Mouse (Mus musculus): ENCODE data around the gene Pxmp4. TPM values are rescaled to one million over a fixed set of nuclear protein-coding genes. Genes with fewer than 3 reads are reported as not detected.

The Pxmp4 gene
- polyA plus RNA-seq, 1 experiment from 2014 or later, result 12.4 TPM

- peak overlapping the region; percentile 85 for H3K27ac ChIP-seq
- H3K4me3 ChIP-seq, result peak overlapping the region; percentile 62
- H3K9me3 ChIP-seq, result no peaks in the 10 kb centered on the region
- DNase-seq (ENCODE audit: extremely low spot score, low spot score), result peak; percentile 80
- 3% methylated on average over 45 of the region's 48 CpGs for WGBS
- peaks cover 36% of the 10 kb centered on the region for H3K4me1 ChIP-seq
- peaks cover 59% of the 10 kb centered on the region for H3K27me3 ChIP-seq (ENCODE audit: poor library complexity, severe bottlenecking)
- H3K36me3 ChIP-seq (replicated peaks), result 0 out of 2 replicates have a peak, but pooled peaks cover 3% of the 10 kb centered on the region
Observed at GRCm38 (mm10) chr2:154549127-154549885, 54.2 kb downstream of the Pxmp4 start.

GRCm38 (mm10) chr2:154548688-154549087 is 54.8 kb downstream of the Pxmp4 start:
- H3K27ac ChIP-seq, result 0 out of 2 replicates have a peak overlapping the region, but pooled peaks have one; percentile 40
- WGBS, result 31% methylated on average over 3 of the region's 3 CpGs
- H3K9me3 ChIP-seq, result no peaks in the 10 kb centered on the region
- 0 out of 2 replicates have a peak, but pooled peaks cover 3% of the 10 kb centered on the region for H3K36me3 ChIP-seq (replicated peaks)
- peaks cover 54% of the 10 kb centered on the region for H3K27me3 ChIP-seq (ENCODE audit: poor library complexity, severe bottlenecking)
- H3K4me3 ChIP-seq, result peak overlapping the region; percentile 62
- peak; percentile 47 for DNase-seq (ENCODE audit: extremely low spot score, low spot score)
- H3K4me1 ChIP-seq, result peaks cover 36% of the 10 kb centered on the region

- no peak for DNase-seq (ENCODE audit: extremely low spot score, low spot score)
- Histone ChIP-seq H3K27ac (no peak within 1 kb of the TSS), H3K9me3 (no peaks in the 10 kb centered on the region), H3K4me1 (peaks cover 22% of the 10 kb centered on the region), H3K27me3 (ENCODE audit: poor library complexity, severe bottlenecking) (peaks cover 35% of the 10 kb centered on the region), H3K36me3 (replicated peaks) (0 out of 2 replicates have a peak, but pooled peaks cover 3% of the 10 kb centered on the region), H3K4me3 (no peak within 1 kb of the TSS)
- 93% methylated on average over 10 of the region's 10 CpGs for WGBS
Observed at GRCm38 (mm10) chr2:154546711-154547110, 56.8 kb downstream of the Pxmp4 start, which contains the start of gene 1700003F12Rik. 1700003F12Rik (plus strand) TSS chr2:154547085.

GRCm38 (mm10) chr2:154543567-154544347 is 59.8 kb downstream of the Pxmp4 start:
- H3K27ac ChIP-seq, result no peak overlapping the region
- peaks cover 18% of the 10 kb centered on the region for H3K36me3 ChIP-seq (replicated peaks)
- peaks cover 5% of the 10 kb centered on the region for H3K27me3 ChIP-seq (ENCODE audit: poor library complexity, severe bottlenecking)
- DNase-seq (ENCODE audit: extremely low spot score, low spot score), result no peak
- 88% methylated on average over 9 of the region's 9 CpGs for WGBS
- peaks cover 10% of the 10 kb centered on the region for H3K4me1 ChIP-seq
- H3K4me3 ChIP-seq, result no peak overlapping the region
- H3K9me3 ChIP-seq, result no peaks in the 10 kb centered on the region; the same call in 1 of the 2 replicates

GRCm38 (mm10) chr2:154541630-154542029 is 61.9 kb downstream of the Pxmp4 start:
- no peak for DNase-seq (ENCODE audit: extremely low spot score, low spot score)
- WGBS, result 74% methylated on average over 2 of the region's 2 CpGs
- Histone ChIP-seq H3K9me3 (no peaks in the 10 kb centered on the region; the same call in 1 of the 2 replicates), H3K4me3 (no peak overlapping the region), H3K36me3 (replicated peaks) (peaks cover 38% of the 10 kb centered on the region), H3K4me1 (peaks cover 12% of the 10 kb centered on the region), H3K27ac (no peak overlapping the region), H3K27me3 (ENCODE audit: poor library complexity, severe bottlenecking) (no peaks in the 10 kb centered on the region)

GRCm38 (mm10) chr2:154539720-154540119 is 63.8 kb downstream of the Pxmp4 start:
- no peak for DNase-seq (ENCODE audit: extremely low spot score, low spot score)
- WGBS, result 79% methylated on average over 3 of the region's 3 CpGs

GRCm38 (mm10) chr2:154538710-154539109 is 64.8 kb downstream of the Pxmp4 start:
- Histone ChIP-seq H3K36me3 (replicated peaks) (peaks cover 63% of the 10 kb centered on the region), H3K4me3 (no peak overlapping the region), H3K27ac (no peak overlapping the region), H3K4me1 (peaks cover 12% of the 10 kb centered on the region), H3K9me3 (no peaks in the 10 kb centered on the region; the same call in 1 of the 2 replicates), H3K27me3 (ENCODE audit: poor library complexity, severe bottlenecking) (no peaks in the 10 kb centered on the region)
- 84% methylated on average over 3 of the region's 3 CpGs for WGBS
- no peak for DNase-seq (ENCODE audit: extremely low spot score, low spot score)

More at GRCm38 (mm10) chr2:154539720-154540119, 63.8 kb downstream of the Pxmp4 start:
- Histone ChIP-seq H3K36me3 (replicated peaks) (peaks cover 53% of the 10 kb centered on the region), H3K9me3 (no peaks in the 10 kb centered on the region; the same call in 1 of the 2 replicates), H3K4me1 (peaks cover 12% of the 10 kb centered on the region), H3K27ac (no peak overlapping the region), H3K27me3 (ENCODE audit: poor library complexity, severe bottlenecking) (no peaks in the 10 kb centered on the region), H3K4me3 (no peak overlapping the region)

- no peak overlapping the region for H3K27ac ChIP-seq
- H3K4me1 ChIP-seq, result peaks cover 12% of the 10 kb centered on the region
- WGBS, result 92% methylated on average over 2 of the region's 2 CpGs
- no peaks in the 10 kb centered on the region for H3K27me3 ChIP-seq (ENCODE audit: poor library complexity, severe bottlenecking)
- no peaks in the 10 kb centered on the region; the same call in 1 of the 2 replicates for H3K9me3 ChIP-seq
- no peak overlapping the region for H3K4me3 ChIP-seq
- peaks cover 67% of the 10 kb centered on the region for H3K36me3 ChIP-seq (replicated peaks)
- no peak for DNase-seq (ENCODE audit: extremely low spot score, low spot score)
Observed at GRCm38 (mm10) chr2:154538310-154538709, 65.2 kb downstream of the Pxmp4 start.

Other genes starting within 250 kb of the Pxmp4 start
- gene Cdk5rap1, start 230.7 kb downstream of the Pxmp4 start, polyA plus RNA-seq (2016; fragmentation: Nextera tagmentation; extraction: Ambion mirVana), result 13.0 and 14.9 TPM in 2 replicates
- gene Snta1, start 195.6 kb downstream of the Pxmp4 start, polyA plus RNA-seq (2016; fragmentation: Nextera tagmentation; extraction: Ambion mirVana), result 2.5 TPM in 2 replicates
- 57.4 and 59.3 TPM in 2 replicates for gene Cbfa2t2, start 167.2 kb downstream of the Pxmp4 start, polyA plus RNA-seq (2016; fragmentation: Nextera tagmentation; extraction: Ambion mirVana)
- 4.2 and 4.7 TPM in 2 replicates for gene 1700003F12Rik, start 56.6 kb downstream of the Pxmp4 start, polyA plus RNA-seq (2016; fragmentation: Nextera tagmentation; extraction: Ambion mirVana)
- gene Actl10, start 51.9 kb downstream of the Pxmp4 start, polyA plus RNA-seq (2016; fragmentation: Nextera tagmentation; extraction: Ambion mirVana), result 0.43 and 0.55 TPM in 2 replicates
- 3.6 and 3.9 TPM in 2 replicates for gene Necab3, start 44.8 kb downstream of the Pxmp4 start, polyA plus RNA-seq (2016; fragmentation: Nextera tagmentation; extraction: Ambion mirVana)
- 27.8 and 28.6 TPM in 2 replicates for gene E2f1, start 33.8 kb downstream of the Pxmp4 start, polyA plus RNA-seq (2016; fragmentation: Nextera tagmentation; extraction: Ambion mirVana)
- 0.93 and 1.2 TPM in 2 replicates for gene Zfp341, start 9.6 kb upstream of the Pxmp4 start, polyA plus RNA-seq (2016; fragmentation: Nextera tagmentation; extraction: Ambion mirVana)
- 0.34 and 0.53 TPM in 2 replicates for gene 4930519P11Rik, start 9.7 kb upstream of the Pxmp4 start, polyA plus RNA-seq (2016; fragmentation: Nextera tagmentation; extraction: Ambion mirVana)
- gene Chmp4b, start 48.0 kb upstream of the Pxmp4 start, polyA plus RNA-seq (2016; fragmentation: Nextera tagmentation; extraction: Ambion mirVana), result 12.9 and 13.4 TPM in 2 replicates
- not detected in 2 replicates for gene Gm14214, start 166.3 kb upstream of the Pxmp4 start, polyA plus RNA-seq (2016; fragmentation: Nextera tagmentation; extraction: Ambion mirVana)
- gene Raly, start 187.4 kb upstream of the Pxmp4 start, polyA plus RNA-seq (2016; fragmentation: Nextera tagmentation; extraction: Ambion mirVana), result 45.6 and 56.1 TPM in 2 replicates
- 1.3 and 2.0 TPM in 2 replicates for gene a, start 187.7 kb upstream of the Pxmp4 start, polyA plus RNA-seq (2016; fragmentation: Nextera tagmentation; extraction: Ambion mirVana)